11 mouse cellular contexts compared by ENCODE assay signal in the genomic region with DNA sequence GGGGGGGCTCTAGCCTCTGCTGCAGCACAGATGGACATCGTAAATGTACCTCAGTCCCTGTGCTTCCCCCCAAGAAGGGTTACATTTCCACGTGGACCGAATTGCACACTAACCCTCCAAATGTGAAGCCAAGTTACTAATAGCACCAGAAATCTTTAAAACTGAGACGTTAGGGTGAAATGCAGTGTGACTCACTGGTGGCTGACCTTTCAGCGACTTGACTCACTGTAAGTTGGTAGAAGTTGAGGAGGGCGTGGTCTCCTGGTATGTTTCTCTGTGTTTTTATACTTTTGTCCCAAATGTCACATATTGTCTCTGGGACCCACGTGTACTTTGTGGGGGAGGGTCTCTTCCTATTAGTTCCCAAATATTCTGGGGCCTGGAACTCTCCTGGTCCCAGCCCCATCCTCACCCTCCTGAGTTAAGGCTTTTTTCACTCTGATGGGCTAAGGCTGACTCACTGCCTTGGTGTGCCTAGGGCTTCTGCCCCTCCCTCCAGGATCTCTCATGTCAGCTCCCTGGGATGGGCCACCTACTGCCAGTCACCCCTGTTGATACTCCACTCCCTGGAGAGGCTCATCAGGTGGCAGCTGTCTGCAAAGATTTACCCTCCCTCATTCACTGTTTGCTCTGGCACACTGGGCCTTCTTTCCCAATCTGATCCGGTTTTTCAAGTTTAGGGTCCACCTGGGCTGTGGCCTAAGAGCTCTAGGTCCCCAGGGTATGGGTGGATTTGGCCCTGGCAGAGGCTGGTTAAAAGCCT. TPM values are rescaled to one million over a fixed set of nuclear protein-coding genes. Genes with fewer than 3 reads are reported as not detected.
A peak's percentile ranks its signal among the peaks of the same experiment; 100 is the strongest.
DNase-seq lines count a peak whose midpoint lies in the region; ATAC-seq and TF ChIP-seq lines count a peak whose summit lies in the region.
"Had no signal": no experiment of that assay in that cellular context is flagged by ENCODE, and none has a peak within 500 bp of the region (broad histone marks: within the 10 kb centered on the region; RNA-seq: fewer than 3 reads in every experiment).

No protein-coding gene starts in this region.

- H3K79me2 ChIP-seq in liver, adult 2 months (ENCODE audit: control insufficient read depth, insufficient read depth, low read length), result peaks cover 5% of the 10 kb centered on the region; the same call in 1 of the 2 replicates

- H3K4me3 ChIP-seq in liver, adult 2 months (ENCODE audit: insufficient read depth, low read depth, low read length), result no peak overlapping the region
- no peak overlapping the region for H3K4me3 ChIP-seq in liver, embryonic 12.5 days
- no peak overlapping the region for H3K4me3 ChIP-seq in embryonic facial prominence, embryonic 12.5 days
- no peak overlapping the region for H3K4me3 ChIP-seq in lung, embryonic 16.5 days (ENCODE audit: low read length)
- H3K4me3 ChIP-seq: limb, embryonic 13.5 days had no signal

- no peaks in the 10 kb centered on the region for H3K9me3 ChIP-seq in liver, embryonic 12.5 days (replicated peaks)
- no peaks in the 10 kb centered on the region for H3K9me3 ChIP-seq in embryonic facial prominence, embryonic 12.5 days
- H3K9me3 ChIP-seq in lung, embryonic 16.5 days (ENCODE audit: control insufficient read depth, low read length), result no peaks in the 10 kb centered on the region
- H3K9me3 ChIP-seq: limb, embryonic 13.5 days had no signal

- H3K4me2 ChIP-seq in liver, embryonic 12.5 days, result no peak overlapping the region
- no peak overlapping the region for H3K4me2 ChIP-seq in embryonic facial prominence, embryonic 12.5 days (replicated peaks)
- no peak overlapping the region for H3K4me2 ChIP-seq in lung, embryonic 16.5 days (ENCODE audit: low read depth, low read length)
- H3K4me2 ChIP-seq: limb, embryonic 13.5 days had no signal

- 53% methylated on average over 8 of the region's 8 CpGs for WGBS in liver, adult 2 months
- 67% methylated on average over 8 of the region's 8 CpGs for WGBS in liver, embryonic 12.5 days (ENCODE audit: insufficient replicate concordance)
- WGBS in embryonic facial prominence, embryonic 12.5 days, result 77% methylated on average over 8 of the region's 8 CpGs
- WGBS in lung, embryonic 16.5 days, result 50% methylated on average over 8 of the region's 8 CpGs

- no peak overlapping the region; the same call in 1 of the 2 replicates for H3K27ac ChIP-seq in liver, adult 2 months (replicated peaks; ENCODE audit: insufficient read depth, low read depth, low read length)
- no peak overlapping the region for H3K27ac ChIP-seq in liver, embryonic 12.5 days
- no peak overlapping the region for H3K27ac ChIP-seq in embryonic facial prominence, embryonic 12.5 days
- peak overlapping the region; percentile 75 for H3K27ac ChIP-seq in lung, embryonic 16.5 days (ENCODE audit: low read length)
- H3K27ac ChIP-seq: limb, embryonic 13.5 days had no signal

- no peak for TF ChIP-seq POLR2A in liver, adult 2 months (IDR thresholded peaks at IDR 0.05; ENCODE audit: extremely low read depth, insufficient read depth, low read length)

- peak; percentile 87 for DNase-seq in liver, adult 2 months (ENCODE audit: extremely low read depth, low read depth, low spot score)
- peak; percentile 78 for DNase-seq in urinary bladder, postnatal 36 days (ENCODE audit: low spot score in 2 of 2)
- DNase-seq in cerebellum, adult 8-10 months, result no peak
- DNase-seq in heart, postnatal 25 days (ENCODE audit: low spot score), result no peak
- no peak for DNase-seq in gastrocnemius, postnatal 36 days
- DNase-seq: forebrain, postnatal 0 days; kidney, postnatal 10 days had no signal

- peaks cover 12% of the 10 kb centered on the region for H3K4me1 ChIP-seq in liver, adult 2 months (ENCODE audit: control insufficient read depth, insufficient read depth, low read length)
- 0 out of 2 replicates have a peak, but pooled peaks cover 5% of the 10 kb centered on the region for H3K4me1 ChIP-seq in liver, embryonic 12.5 days
- H3K4me1 ChIP-seq in embryonic facial prominence, embryonic 12.5 days, result no peaks in the 10 kb centered on the region
- peaks cover 15% of the 10 kb centered on the region for H3K4me1 ChIP-seq in lung, embryonic 16.5 days (replicated peaks; ENCODE audit: control insufficient read depth, insufficient read depth, low read length)

- peaks cover 3% of the 10 kb centered on the region for H3K36me3 ChIP-seq in liver, adult 2 months (ENCODE audit: control insufficient read depth, insufficient read depth, low read length)
- peaks cover 10% of the 10 kb centered on the region for H3K36me3 ChIP-seq in liver, embryonic 12.5 days
- H3K36me3 ChIP-seq in embryonic facial prominence, embryonic 12.5 days, result peaks cover 2% of the 10 kb centered on the region; the same call in 1 of the 2 replicates
- 0 out of 2 replicates have a peak, but pooled peaks cover 3% of the 10 kb centered on the region for H3K36me3 ChIP-seq in lung, embryonic 16.5 days (ENCODE audit: control insufficient read depth, insufficient read depth, low read length)

- no peak for ATAC-seq in liver, embryonic 12.5 days
- ATAC-seq in embryonic facial prominence, embryonic 12.5 days (ENCODE audit: insufficient number of reproducible peaks, insufficient read depth, low FRiP score, low TSS enrichment), result 0 out of 2 replicates have a peak, but pooled peaks have one; percentile 53
- ATAC-seq in lung, embryonic 16.5 days (ENCODE audit: low read depth), result peak; percentile 86
- ATAC-seq: forebrain, postnatal 0 days had no signal

- intact Hi-C loops in heart, postnatal 25 days (cut with DNase I), result no loop called here
- intact Hi-C loops in gastrocnemius, postnatal 36 days (cut with DNase I), result no loop called here

- TF ChIP-seq CTCF in liver, adult 2 months (IDR thresholded peaks at IDR 0.05; ENCODE audit: low read depth, low read length), result no peak

- H3K9ac ChIP-seq in liver, adult 2 months (ENCODE audit: low read depth, low read length), result no peak overlapping the region
- H3K9ac ChIP-seq in liver, embryonic 12.5 days, result no peak overlapping the region
- H3K9ac ChIP-seq in embryonic facial prominence, embryonic 12.5 days, result no peak overlapping the region
- no peak overlapping the region for H3K9ac ChIP-seq in lung, embryonic 16.5 days (ENCODE audit: low read length)
- H3K9ac ChIP-seq: forebrain, postnatal 0 days; limb, embryonic 13.5 days had no signal

- no peaks in the 10 kb centered on the region for H3K27me3 ChIP-seq in liver, adult 2 months (ENCODE audit: control insufficient read depth, insufficient read depth, low read length)
- no peaks in the 10 kb centered on the region for H3K27me3 ChIP-seq in liver, embryonic 12.5 days (replicated peaks)
- H3K27me3 ChIP-seq in embryonic facial prominence, embryonic 12.5 days, result no peaks in the 10 kb centered on the region
- no peaks in the 10 kb centered on the region for H3K27me3 ChIP-seq in lung, embryonic 16.5 days (ENCODE audit: control insufficient read depth, insufficient read depth, low read depth, low read length)
- H3K27me3 ChIP-seq: limb, embryonic 13.5 days had no signal

RNA-seq across cellular contexts. Expression of a gene that starts 33.4 kb away (rescaled TPM):
- total RNA-seq in liver, adult 2 months (2014; rRNA removed), result 11.6 and 16.2 TPM in 2 replicates
- 45.6 and 59.4 TPM in 2 replicates for polyA plus RNA-seq in liver, adult 2 months (2012; rRNA removed)
- 6.2 and 7.0 TPM in 2 replicates for polyA plus RNA-seq in liver, embryonic 12.5 days (2016; fragmentation: Nextera tagmentation; extraction: Ambion mirVana)
- polyA plus RNA-seq in embryonic facial prominence, embryonic 12.5 days (2016; fragmentation: Nextera tagmentation; extraction: Ambion mirVana), result 14.2 and 15.3 TPM in 2 replicates
- 31.7 and 35.6 TPM in 2 replicates for polyA plus RNA-seq in lung, embryonic 16.5 days (2015; fragmentation: Nextera tagmentation; extraction: Ambion mirVana)
- total RNA-seq in heart, postnatal 25 days (2021), result 1 to 10 TPM; 7.1 to 8.0 TPM
- 1 to 10 TPM; 1.8 to 2.6 TPM for total RNA-seq in gastrocnemius, postnatal 36 days (2021)

Comparison
In these comparisons a context has a peak if more than half of its experiments do, and no peak if none do; other contexts are left out.
1. DNase-seq: peak in liver, adult 2 months (single experiment) and urinary bladder, postnatal 36 days (2 of 2); none in cerebellum, adult 8-10 months (single experiment), heart, postnatal 25 days (single experiment) and gastrocnemius, postnatal 36 days (0 of 2).